Mouse (Mus musculus) thymus, adult 2 months (tissue): ENCODE results near the gene Itga2. TPM values are rescaled to one million over a fixed set of nuclear protein-coding genes. Genes with fewer than 3 reads are reported as not detected.

Source experiments
- DNase-seq: peaks from one replicate; pipeline ENCODE4 v3.0.0; 2021
- H3K27ac ChIP-seq: fragments of 200-500 bp; 2 replicates; pipeline ENCODE4 v1.5.1; 2012; ENCODE audit warnings: low read length, control low read depth; ENCODE audit not compliant: control insufficient read depth, insufficient read depth
- H3K27me3 ChIP-seq: fragments of 200-500 bp; 2 replicates; pipeline ENCODE4 v1.6.1; 2012; ENCODE audit warnings: mild to moderate bottlenecking, low read length, moderate library complexity, mixed read lengths; ENCODE audit not compliant: control insufficient read depth, insufficient read depth
- H3K36me3 ChIP-seq: fragments of 200-500 bp; 2 replicates; pipeline ENCODE4 v1.6.1; 2012; ENCODE audit warnings: mild to moderate bottlenecking, low read length, moderate library complexity; ENCODE audit not compliant: control insufficient read depth, insufficient read depth
- H3K4me1 ChIP-seq: fragments of 200-500 bp; replicated peaks from 2 replicates; pipeline ENCODE4 v1.6.1; 2012; ENCODE audit warnings: low read length; ENCODE audit not compliant: control insufficient read depth, insufficient read depth
- H3K4me3 ChIP-seq: fragments of 200-500 bp; 2 replicates; pipeline ENCODE4 v1.5.1; 2012; ENCODE audit warnings: mild to moderate bottlenecking, low read length, control low read depth, moderate library complexity; ENCODE audit not compliant: control insufficient read depth, insufficient read depth
- CTCF ChIP-seq: fragments of 200-500 bp; IDR thresholded peaks from 2 replicates; pipeline ENCODE4 v1.5.1; 2012; ENCODE audit warnings: mild to moderate bottlenecking, control low read depth, low read length, moderate library complexity, borderline replicate concordance; ENCODE audit not compliant: control insufficient read depth, poor library complexity, insufficient read depth; ENCODE audit errors: extremely low read depth
- POLR2A ChIP-seq: fragments of 200-500 bp; IDR thresholded peaks from 2 replicates; pipeline ENCODE4 v1.6.1; 2012; ENCODE audit warnings: mild to moderate bottlenecking, low read length, control low read depth, moderate library complexity; ENCODE audit not compliant: control insufficient read depth, poor library complexity, insufficient read depth; ENCODE audit errors: extremely low read depth
- WGBS: fragments of 180-500 bp; shearing (Covaris S2); methylation state at CpG from one replicate; pipeline ENCODE4 v1.1.7; 2018; 5-methylcytosine and 5-hydroxymethylcytosine counted together
- polyA plus RNA-seq: library from polyadenylated mRNA; depleted of rRNA; stranded (reverse); fragments of >200 nt; gene quantifications from 2 replicates; pipeline ENCODE4 v1.2.3, GENCODE M21; 2012; rRNA removed

Itga2 gene
- polyA plus RNA-seq = 0.13 and 0.28 TPM in 2 replicates

GRCm38 (mm10) chr13:114931775-114932294 lies at the start of gene Itga2:
Itga2 (minus strand) TSS chr13:114932100.
- peak within 1 kb of the TSS; percentile 25 for H3K4me3 ChIP-seq
- no peak within 1 kb of the TSS for H3K27ac ChIP-seq
- H3K36me3 ChIP-seq = no peaks in the 10 kb centered on the region
- DNase-seq = peak; percentile 67
- peaks cover 9% of the 10 kb centered on the region for H3K4me1 ChIP-seq
- TF ChIP-seq POLR2A (no peak), CTCF (0 out of 2 replicates have a peak, but pooled peaks have one; percentile 54)
- WGBS = 2% methylated on average over 28 of the region's 28 CpGs
- H3K27me3 ChIP-seq = no peaks in the 10 kb centered on the region

DNA sequence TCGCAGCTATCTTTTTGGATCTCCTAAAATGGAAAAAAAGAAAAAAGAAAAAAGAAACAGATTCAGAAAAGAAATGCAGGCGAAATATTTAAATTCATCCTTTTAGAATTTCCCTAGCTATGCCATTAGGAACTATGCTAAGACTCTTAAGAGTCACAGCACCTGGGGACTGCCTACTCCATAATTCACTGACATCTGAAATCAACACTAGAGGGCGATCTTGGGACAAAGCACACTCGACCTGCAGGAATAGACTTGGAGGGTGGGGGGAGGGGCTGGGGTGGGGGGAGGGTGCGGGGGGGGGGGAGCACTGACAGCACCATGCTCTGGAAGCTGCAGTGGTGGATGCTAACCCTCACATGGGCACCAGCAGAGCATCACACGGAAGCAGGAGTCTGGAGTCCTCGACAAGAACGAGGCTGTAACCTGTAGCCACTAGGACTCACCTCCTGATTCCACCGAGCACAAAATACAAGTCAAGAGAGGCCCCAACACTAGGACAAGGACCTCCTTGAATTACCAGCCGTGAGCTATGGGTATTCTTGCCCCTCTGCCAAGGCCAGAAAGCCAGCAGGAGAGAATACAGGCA lies 49.0 kb upstream of the Itga2 start:
- H3K36me3 ChIP-seq = no peaks in the 10 kb centered on the region
- H3K4me1 ChIP-seq = no peaks in the 10 kb centered on the region
- no peaks in the 10 kb centered on the region for H3K27me3 ChIP-seq
- TF ChIP-seq POLR2A (no peak), CTCF (no peak)
- H3K4me3 ChIP-seq = no peak overlapping the region
- no peak overlapping the region for H3K27ac ChIP-seq
- no peak for DNase-seq
- WGBS = 65% methylated on average over 10 of the region's 10 CpGs

GRCm38 (mm10) chr13:114974484-114975042 lies 42.7 kb upstream of the Itga2 start:
- 87% methylated on average over 6 of the region's 6 CpGs for WGBS
- no peaks in the 10 kb centered on the region for H3K27me3 ChIP-seq
- TF ChIP-seq POLR2A (no peak), CTCF (no peak)
- no peaks in the 10 kb centered on the region for H3K36me3 ChIP-seq
- DNase-seq = no peak
- H3K27ac ChIP-seq = no peak overlapping the region
- no peak overlapping the region for H3K4me3 ChIP-seq
- H3K4me1 ChIP-seq = no peaks in the 10 kb centered on the region

DNA sequence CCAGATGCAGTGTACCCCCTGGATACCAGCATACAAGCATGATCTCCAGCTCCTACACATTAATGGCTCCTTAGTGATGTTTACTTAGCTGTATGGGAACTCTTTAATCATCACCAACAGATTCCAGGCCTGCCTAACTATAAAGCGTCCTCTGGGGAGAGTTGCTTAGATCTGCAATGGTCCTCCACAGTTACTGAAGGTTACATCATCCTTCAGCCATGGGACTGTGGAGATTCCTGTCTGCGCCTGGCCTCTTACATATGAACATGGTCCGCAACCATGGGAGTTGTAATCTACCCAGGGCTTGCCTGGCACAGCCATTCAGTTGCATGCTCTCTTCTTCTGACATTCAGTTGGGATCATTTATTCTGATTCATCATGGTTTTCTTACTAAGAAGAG lies 40.0 kb upstream of the Itga2 start:
- DNase-seq = no peak
- no peaks in the 10 kb centered on the region for H3K27me3 ChIP-seq
- no peak overlapping the region for H3K4me3 ChIP-seq
- no peaks in the 10 kb centered on the region for H3K4me1 ChIP-seq
- H3K36me3 ChIP-seq = no peaks in the 10 kb centered on the region
- WGBS = 97% methylated on average over 3 of the region's 3 CpGs
- H3K27ac ChIP-seq = no peak overlapping the region
- TF ChIP-seq CTCF = no peak
- no peak for TF ChIP-seq POLR2A

GRCm38 (mm10) chr13:114964233-114964632 lies 32.3 kb upstream of the Itga2 start:
- WGBS = 34% methylated on average over 2 of the region's 2 CpGs
- peak; percentile 68 for DNase-seq
- H3K27me3 ChIP-seq = no peaks in the 10 kb centered on the region
- H3K36me3 ChIP-seq = no peaks in the 10 kb centered on the region
- no peak overlapping the region for H3K4me3 ChIP-seq
- no peak overlapping the region for H3K27ac ChIP-seq
- no peak for TF ChIP-seq CTCF
- no peak for TF ChIP-seq POLR2A
- no peaks in the 10 kb centered on the region for H3K4me1 ChIP-seq

GRCm38 (mm10) chr13:114954516-114954915 lies 22.6 kb upstream of the Itga2 start:
- Histone ChIP-seq H3K4me3 (no peak overlapping the region), H3K27ac (no peak overlapping the region), H3K36me3 (no peaks in the 10 kb centered on the region), H3K4me1 (no peaks in the 10 kb centered on the region), H3K27me3 (no peaks in the 10 kb centered on the region)
- TF ChIP-seq POLR2A (no peak), CTCF (no peak)
- DNase-seq = no peak
